Mouse (Mus musculus): ENCODE results near the gene Baiap2.

The Baiap2 gene

DNA sequence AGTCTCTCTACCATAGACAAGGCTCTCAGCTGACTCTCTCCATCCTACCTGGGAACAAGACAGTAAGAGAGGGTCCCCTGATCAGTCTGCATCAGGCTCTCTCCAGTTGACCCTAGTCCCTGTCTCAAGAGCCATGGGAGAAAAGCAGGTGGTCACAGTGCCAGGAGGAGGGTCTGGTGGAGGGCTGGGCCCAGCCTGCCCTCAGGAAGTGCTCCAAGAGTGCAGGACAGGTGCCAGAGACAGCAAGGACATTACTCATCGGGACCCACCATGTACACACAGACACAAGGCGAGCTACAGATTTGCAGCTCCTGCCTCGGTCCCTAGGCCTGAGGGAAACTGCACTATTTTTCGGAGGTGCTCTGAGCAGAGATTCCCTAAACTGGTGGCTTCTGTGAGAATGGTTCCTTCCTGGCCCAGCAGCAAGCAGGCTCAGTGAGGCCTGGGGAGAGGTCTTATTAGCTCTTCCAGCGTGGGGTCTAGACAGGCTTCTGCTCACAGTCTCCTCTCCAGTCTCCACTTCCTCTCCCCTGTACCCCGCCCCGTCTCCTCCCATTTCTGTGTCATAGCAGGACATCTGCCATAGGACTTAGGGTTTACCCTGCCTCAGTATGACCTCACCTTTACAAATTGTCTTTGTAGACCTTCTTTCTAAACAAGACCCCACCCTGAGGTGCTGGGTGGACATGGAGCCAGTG, 99.7 kb downstream of the Baiap2 start:
- DNase-seq (ENCODE audit: low spot score), result no peak

DNA sequence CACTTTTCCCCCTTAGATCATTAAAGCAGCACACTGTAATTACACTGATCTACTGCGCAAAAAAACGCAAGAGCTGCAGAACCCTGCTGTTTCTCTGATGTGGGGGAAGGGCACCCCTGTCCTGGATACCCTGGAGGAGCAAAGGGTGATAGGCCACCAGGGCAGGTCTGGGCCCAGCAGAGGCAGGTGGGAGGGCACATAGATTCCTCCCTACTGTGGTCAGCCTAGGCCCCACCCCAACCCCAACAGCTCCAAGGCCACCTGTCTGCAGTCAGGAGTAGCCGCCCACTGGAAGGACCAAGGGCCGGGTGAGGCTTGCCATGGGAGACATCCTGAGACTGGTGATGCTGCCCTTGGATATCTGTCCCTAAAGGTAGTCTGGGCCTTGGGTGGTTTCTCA, 102.8 kb downstream of the Baiap2 start:
- no peak for DNase-seq (ENCODE audit: low spot score)

DNA sequence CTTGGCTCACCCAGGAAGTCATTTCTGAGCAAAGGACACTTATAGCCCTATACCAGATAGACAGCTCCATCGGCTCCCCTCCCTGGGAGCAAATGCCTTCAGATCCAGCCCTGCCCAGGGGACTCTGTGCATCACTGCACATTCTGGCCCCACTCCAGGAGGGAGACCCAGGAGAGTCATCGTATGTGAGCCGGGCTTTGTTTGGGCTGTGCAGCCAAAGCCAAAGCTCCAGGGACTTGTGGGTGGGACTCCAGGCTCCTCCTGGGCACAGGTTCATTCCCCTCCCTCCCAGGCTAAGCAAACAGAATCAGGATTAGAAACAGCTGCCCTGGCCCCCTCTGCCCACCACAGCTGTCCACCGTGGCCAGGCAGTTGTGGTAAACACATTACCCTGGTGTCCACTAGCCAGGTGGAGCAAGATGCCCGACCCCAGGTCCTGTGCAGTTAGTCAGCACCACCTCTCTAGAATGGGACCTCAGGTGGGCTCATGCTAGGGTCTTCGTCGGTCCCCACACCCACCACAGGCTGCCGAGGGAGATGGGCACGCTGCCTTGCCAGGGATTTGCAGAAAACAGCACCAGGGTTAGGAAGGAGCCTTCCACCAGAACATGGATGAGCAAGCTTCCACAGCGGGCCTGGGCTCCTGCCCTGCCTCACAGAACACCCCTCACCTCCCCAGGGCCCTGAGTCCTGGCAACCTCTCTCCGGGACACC, 103.4 kb downstream of the Baiap2 start:
- DNase-seq (ENCODE audit: low spot score), result no peak

DNA sequence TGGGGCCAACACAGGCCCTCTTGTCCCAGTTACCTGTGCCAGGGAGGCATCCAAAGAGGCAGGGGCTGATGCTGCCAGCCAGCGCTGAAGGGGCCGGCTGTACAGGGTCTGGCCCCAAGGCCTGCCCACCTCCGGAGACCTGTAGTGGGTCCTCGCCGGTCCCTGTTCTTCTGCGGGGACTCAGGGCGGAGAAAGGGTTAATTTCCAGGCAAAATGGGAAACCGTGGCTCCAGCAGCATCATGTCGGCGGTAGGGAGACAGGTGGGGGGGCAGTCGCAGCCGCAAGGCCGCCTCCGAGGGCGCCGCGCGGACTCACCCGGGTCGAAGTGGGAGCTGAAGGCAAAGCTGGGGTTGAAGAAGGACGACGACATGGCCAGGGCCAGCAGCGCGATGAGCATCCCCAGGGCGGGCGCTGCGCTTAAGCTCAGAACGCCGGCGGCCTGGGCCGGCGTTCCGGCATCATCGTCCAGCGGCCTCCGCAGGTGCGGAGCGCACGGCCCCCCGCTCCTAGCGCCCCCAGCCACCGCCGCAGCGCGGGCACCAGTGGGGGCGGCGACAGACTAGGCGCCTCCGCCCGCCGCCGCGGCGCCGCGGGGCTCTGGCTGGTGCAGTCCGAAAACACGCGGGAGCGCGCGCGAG, 104.1 kb downstream of the Baiap2 start, which contains the start of gene Aatk:
Gene Aatk (minus strand): TSS at position 615 of the 639 bp plus-strand sequence.
- no peak for DNase-seq (ENCODE audit: low spot score)

DNA sequence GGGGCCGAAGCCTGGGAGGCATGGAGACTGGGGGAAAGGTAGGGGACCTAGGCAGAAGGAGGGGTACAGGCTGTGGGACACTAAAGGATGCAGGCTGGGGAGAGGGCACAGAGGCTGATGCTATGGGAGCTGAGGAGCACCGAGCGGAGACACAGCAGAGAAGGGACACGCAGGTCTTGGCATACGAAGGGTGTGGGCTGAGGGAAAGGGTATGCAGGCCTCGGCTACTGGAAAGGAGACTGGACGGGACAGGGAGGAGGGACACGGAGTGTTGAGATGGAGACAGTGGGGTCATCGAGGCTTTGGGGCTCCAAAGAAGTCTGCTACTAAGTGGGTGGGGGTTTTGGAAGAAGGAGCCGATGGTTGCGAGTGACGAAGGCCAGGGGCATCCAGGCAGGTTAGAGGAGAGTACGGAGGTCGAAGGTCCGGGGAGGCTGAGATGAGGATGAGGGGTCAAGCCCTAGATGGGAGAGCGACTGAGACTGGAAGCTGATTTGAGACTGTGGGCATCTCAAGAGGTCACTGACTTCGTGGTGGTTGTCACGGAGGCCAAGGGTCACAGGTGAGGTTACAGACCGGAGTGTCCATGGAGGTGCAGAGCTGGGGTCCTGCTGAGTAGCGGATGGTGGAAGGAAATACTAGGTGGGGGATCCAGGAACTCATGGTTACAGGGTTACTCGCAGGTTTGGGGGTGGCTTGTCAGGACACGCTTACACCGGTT, 105.1 kb downstream of the Baiap2 start:
- no peak for DNase-seq (ENCODE audit: low spot score)

DNA sequence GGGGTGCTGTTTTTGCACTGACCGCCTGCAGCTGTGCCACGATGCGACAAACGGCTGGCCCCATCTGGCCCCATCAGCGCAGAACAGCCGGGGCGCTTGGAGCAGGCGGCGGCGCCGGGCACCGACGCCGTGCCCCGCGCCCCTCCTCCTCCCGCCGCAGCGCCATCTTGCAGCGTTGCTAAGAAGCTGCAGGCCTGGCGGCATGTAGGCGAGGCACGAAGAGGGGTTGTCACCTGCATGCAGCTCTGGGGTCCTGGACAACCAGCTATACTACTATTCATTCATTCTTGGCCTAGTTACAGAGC, 105.6 kb downstream of the Baiap2 start:
- DNase-seq (ENCODE audit: low spot score), result no peak

DNA sequence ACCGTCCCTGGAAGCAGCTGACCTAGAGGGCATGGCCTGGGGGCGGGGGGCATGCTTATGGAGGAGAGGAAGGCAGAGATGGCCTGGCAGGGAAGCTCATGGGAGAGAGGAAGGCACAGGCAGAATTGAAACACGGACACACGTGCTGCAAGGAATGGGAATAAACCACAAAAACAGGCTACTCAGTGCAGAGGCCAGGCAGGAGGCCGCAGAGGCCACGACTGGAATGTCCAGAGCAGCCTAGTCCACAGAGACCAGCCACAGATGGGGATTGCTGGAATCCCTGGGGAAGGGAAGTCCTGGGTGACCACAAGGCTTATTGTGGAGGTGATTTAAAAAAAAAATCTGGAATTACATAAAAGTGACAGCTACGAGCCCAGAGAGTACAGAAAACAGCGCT, 106.5 kb downstream of the Baiap2 start:
- DNase-seq (ENCODE audit: low spot score), result no peak

DNA sequence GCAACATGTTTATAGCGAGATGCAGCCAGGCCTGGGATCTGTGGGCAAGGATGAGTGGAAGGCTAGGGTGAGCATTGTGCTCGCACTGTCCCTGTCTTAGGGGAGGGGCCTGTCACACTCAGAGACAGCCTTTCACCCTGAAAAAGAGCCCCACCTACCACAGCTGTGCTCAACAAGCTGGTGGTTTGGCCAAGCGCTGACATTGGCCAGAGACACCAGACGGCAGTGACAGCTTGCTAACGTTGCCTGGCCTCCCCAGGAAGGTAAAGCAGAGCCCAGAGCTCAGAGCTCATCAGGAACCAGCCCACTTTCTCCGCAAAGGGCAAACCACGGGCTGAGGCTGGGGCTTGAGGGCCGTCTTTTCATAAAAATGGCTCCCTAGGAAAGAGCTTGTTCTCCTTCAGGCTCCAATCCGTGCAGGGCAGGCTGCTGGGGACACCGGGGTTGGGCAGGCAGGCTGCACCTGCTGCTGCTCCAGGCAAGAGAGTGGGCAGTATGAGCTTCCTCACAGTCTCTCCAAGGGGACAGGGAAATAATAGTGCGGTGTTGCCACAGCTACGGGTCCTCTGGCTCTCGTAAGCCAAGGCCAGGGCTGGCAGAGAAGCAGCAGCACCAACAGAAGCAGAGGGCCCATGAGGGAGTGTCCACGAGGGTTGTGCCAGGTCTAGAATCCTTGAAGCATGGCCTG, 108.7 kb downstream of the Baiap2 start:
- DNase-seq (ENCODE audit: low spot score), result no peak

DNA sequence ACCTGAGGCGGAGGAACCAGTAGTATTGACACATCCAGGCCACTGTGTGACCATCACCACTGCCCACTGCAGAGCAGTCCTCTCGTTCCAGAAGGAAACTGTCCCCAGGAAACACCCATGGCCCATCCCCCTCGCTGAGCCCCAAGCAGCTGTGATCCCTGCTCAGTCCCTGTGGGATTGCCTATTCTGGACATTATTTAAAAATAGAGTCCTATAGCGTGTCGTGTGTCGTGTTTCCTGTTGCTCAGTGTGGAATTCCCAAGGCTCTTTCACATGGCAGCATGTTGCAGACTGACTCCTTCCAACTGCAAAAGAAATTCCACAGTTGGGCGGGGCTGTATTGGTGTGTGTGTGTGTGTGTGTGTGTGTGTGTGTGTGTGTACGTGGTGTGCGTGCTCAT, 109.7 kb downstream of the Baiap2 start:
- DNase-seq (ENCODE audit: low spot score), result no peak

DNA sequence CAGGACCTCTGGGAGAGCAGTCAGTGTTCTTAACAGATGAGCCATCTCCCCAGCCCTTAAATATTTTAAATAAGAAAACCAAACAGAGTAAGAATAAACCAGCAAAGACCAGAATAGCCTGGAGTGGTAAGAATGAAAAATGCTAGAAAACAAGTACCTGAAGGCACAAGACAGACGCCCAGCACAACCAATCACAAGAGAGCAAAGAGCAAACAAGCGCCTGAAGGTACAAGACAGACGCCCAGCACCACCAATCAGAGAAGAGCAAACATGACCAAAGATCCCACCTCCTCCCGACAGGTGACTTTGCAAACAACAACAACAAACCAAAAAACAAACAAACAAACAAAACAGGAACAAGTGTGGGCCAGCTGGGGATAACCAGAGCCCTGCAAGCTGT, 111.3 kb downstream of the Baiap2 start:
- DNase-seq (ENCODE audit: low spot score), result no peak

DNA sequence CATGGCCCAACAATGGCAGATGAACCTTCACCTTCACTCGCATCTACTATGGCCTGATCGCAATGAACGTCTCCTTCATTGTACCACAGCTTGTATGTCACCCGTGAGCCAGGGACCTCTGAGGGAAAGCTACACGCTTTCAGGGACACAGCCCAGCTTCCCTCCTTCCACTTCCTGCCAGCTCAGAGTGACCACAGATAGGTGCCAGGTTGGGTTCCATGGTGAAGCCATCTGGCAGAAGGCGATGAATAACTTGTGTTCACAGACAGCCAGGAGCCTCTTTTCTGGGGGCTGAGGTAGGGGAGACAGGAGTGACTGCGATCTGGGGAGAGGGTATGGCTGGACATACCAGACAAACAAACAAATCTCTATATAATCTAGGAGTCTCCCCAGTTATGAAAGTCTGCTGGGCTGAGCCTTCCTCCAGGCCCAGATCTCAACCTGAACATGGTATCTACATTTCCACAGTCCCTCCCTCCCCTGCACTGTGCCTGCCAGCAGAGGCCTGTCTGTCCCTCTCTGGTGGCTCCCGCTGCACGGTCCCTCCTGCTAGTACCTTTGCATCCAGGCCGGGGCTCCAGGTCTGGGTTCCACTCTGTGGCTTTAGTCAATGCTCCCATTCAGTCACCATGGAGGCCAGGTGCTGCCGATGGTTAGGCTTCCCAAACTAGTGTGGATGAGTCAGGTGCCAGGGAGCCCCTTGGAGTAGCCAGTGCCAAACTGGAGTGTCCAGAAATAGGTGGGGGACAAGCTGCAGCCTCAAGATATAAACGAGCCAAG, 113.6 kb downstream of the Baiap2 start:
- DNase-seq (ENCODE audit: low spot score), result no peak
